Mouse (Mus musculus): Measurements from ENCODE around the gene Igfbp5.

Gene Igfbp5

GRCm38 (mm10) chr1:72809951-72810675 lies 64.6 kb downstream of the Igfbp5 start:
- no peak for DNase-seq (ENCODE audit: low spot score)

DNA sequence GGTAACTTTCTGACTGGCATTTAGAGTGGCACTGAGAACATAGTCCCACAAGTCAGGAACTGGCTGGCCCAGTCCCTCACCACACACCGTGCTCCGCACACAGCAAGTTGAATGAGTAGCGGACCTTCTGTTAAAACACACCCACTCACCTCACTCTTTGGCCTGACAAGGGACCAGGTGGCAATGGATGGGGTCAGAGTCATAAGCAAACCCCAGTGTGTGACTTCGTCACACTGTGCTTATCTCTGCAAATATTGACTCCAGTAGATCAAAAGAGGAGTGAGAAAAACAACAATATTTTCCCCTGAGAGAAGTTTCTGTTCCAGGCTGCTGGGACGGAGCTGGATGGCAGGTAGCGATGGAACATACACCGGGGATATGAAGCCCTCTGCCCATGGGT lies 65.4 kb downstream of the Igfbp5 start:
- no peak for DNase-seq (ENCODE audit: low spot score)
